Mouse (Mus musculus): ENCODE measurements around the gene Olfr1293-ps. TPM values are rescaled to one million over a fixed set of nuclear protein-coding genes. Genes with fewer than 3 reads are reported as not detected.

Gene Olfr1293-ps
- not detected for total RNA-seq (2021)
- long read RNA-seq, experiment 1: 0 reads
- long read RNA-seq, experiment 2: 0 reads

- DNase-seq: no peak
Observed at GRCm38 (mm10) chr2:111524903-111525302, at the start of gene Olfr1293-ps. TSS of gene Olfr1293-ps (plus strand) at chr2:111525203.

DNA sequence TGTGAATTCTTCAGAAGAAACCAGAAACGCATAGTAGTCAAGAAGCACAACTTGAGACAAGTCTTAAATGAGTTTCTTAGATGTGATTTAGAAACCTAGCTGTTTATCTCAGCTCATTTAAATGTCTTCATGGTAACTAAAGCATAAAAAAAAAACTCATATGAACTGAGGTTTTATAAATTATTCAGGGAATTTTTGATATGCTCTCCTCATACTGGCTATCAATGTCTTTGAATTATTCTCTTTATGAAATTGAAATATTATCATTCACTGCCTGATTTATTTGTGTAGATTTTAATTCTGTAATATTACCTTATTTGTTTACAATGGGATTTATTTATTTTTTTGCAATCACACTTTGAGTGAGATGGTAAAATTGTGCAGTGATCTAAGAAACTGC lies 44.5 kb upstream of the Olfr1293-ps start, which contains the start of gene Olfr1289:
Gene Olfr1289 (plus strand): TSS at position 301 of the 400 bp plus-strand sequence.
- DNase-seq: no peak

DNA sequence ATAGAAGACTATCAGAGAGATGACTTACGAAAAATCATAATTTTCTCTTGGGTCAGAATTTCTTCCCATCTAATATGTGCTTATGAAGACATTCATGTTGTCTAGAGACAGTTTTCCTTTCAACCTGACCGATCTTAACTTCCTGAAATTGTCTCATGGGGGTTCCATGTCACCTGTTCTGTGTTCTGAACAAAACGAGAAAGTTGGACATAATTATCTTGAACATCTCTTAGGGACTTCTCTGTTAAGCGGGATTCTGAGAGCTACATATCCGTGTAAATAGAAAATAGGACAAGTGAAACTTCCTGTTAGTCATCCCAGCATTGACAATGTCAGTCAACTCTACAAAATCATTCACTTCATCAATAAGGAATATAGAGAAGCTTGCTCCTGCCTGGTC lies 31.3 kb upstream of the Olfr1293-ps start, which contains the start of gene Olfr1290:
Gene Olfr1290 (minus strand): TSS at position 101 of the 400 bp plus-strand sequence.
- no peak for DNase-seq

DNA sequence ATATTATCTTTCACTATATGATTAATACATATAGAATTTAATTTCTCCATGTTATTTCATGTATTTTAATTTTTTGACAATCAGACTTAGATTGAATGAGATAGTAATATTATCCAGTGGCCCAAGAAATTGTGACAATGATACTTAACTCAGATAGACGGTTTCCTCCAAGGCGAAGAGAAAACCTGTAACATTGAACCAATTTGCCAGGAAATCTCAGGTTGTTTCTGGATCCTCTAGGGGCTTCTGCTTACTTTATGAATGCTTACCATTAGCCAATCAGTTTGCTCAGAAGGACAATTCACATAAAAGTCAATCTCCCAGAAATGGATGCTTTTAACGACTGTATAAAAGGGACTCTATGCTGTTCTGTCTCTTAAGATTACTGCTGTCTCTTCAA lies 28.1 kb upstream of the Olfr1293-ps start, which contains the start of gene Olfr1291-ps1:
Gene Olfr1291-ps1 (plus strand): TSS at position 301 of the 400 bp plus-strand sequence.
- no peak for DNase-seq

DNA sequence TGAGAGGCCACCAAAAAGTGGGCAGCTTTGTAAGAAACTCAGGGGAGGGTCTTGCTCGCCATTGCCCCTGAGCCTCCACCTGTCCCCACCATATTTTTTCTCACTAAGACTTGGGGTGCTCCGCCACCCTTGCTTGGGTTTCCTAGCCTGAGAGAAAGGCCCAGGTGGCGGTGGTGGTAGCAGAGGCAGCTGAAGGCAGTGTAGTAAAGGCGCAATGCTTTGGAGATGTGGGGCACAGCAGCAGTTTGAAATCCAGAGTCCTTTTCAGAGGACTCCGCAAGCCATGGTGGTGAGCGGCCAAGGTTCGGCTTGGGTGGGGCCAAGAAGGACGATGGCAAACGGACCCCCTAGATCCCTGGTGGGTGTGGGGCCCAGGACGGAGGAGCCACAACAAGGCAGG lies 7.6 kb upstream of the Olfr1293-ps start:
- DNase-seq: no peak

GRCm38 (mm10) chr2:111540191-111540590 lies 15.2 kb downstream of the Olfr1293-ps start, which contains the start of gene Olfr1294:
TSS of gene Olfr1294 (minus strand) at chr2:111540291.
- DNase-seq: no peak

- no peak for DNase-seq
Observed at GRCm38 (mm10) chr2:111569581-111569980, 44.6 kb downstream of the Olfr1293-ps start, which contains the start of gene Olfr1295. TSS of gene Olfr1295 (minus strand) at chr2:111569681.

Other genes with a start within 250 kb of the Olfr1293-ps start
- gene Olfr1278, start 235.1 kb upstream of the Olfr1293-ps start, total RNA-seq (2021): not detected
- gene Olfr1279, start 224.6 kb upstream of the Olfr1293-ps start, total RNA-seq (2021): not detected
- gene Olfr1280, start 211.2 kb upstream of the Olfr1293-ps start, total RNA-seq (2021): not detected
- gene Olfr1281, start 198.7 kb upstream of the Olfr1293-ps start, total RNA-seq (2021): not detected
- not detected for gene Olfr1282, start 189.1 kb upstream of the Olfr1293-ps start, total RNA-seq (2021)
- not detected for gene Olfr1283, start 158.4 kb upstream of the Olfr1293-ps start, total RNA-seq (2021)
- gene Olfr1284, start 149.7 kb upstream of the Olfr1293-ps start, total RNA-seq (2021): not detected
- not detected for gene Olfr1286, start 102.1 kb upstream of the Olfr1293-ps start, total RNA-seq (2021)
- gene Olfr1287, start 76.1 kb upstream of the Olfr1293-ps start, total RNA-seq (2021): not detected
- gene Olfr1288, start 51.1 kb upstream of the Olfr1293-ps start, total RNA-seq (2021): not detected
- not detected for gene Olfr1289, start 44.4 kb upstream of the Olfr1293-ps start, total RNA-seq (2021)
- gene Olfr1290, start 31.4 kb upstream of the Olfr1293-ps start, total RNA-seq (2021): not detected
- gene Olfr1291-ps1, start 28.0 kb upstream of the Olfr1293-ps start, total RNA-seq (2021): not detected
- not detected for gene Olfr1294, start 15.1 kb downstream of the Olfr1293-ps start, total RNA-seq (2021)
- not detected for gene Olfr1295, start 44.5 kb downstream of the Olfr1293-ps start, total RNA-seq (2021)
- gene Olfr1297, start 101.3 kb downstream of the Olfr1293-ps start, total RNA-seq (2021): not detected
- gene Olfr1298, start 124.0 kb downstream of the Olfr1293-ps start, total RNA-seq (2021): not detected
- not detected for gene Olfr1299, start 136.2 kb downstream of the Olfr1293-ps start, total RNA-seq (2021)
- gene Olfr1301, start 225.8 kb downstream of the Olfr1293-ps start, total RNA-seq (2021): not detected